Mouse (Mus musculus) erythroblast, embryonic 14.5 days (primary cell): ENCODE data around the gene Fam241b.

ENCODE experiments used
- GATA1 ChIP-seq: IDR thresholded peaks from 2 replicates; pipeline ENCODE4 v1.6.1; 2012; ENCODE audit warnings: low read length, inconsistent platforms, mixed read lengths
- TAL1 ChIP-seq: IDR thresholded peaks from 3 replicates; pipeline ENCODE4 v1.6.1; 2012; ENCODE audit warnings: low read length, inconsistent platforms, mixed read lengths

DNA sequence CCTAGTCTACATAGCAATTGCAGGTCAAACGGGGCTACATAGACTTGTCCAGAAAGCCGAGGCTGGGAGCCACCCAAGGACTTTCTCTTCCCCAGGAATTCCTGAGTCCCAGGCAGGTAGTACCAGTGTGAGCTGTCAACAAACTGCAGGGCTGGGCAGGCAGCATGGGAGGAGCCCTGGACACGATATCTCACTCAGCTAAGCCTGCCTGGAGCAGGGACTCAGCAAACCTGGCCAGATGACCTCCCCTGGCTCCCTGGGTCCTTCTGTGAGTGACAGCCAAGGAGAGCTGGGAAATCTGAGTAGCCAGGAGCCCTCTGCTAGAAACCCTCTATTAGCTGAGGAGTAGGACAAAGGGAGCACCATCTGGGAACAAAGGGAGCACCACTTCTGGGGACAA is 45.6 kb upstream of the Fam241b start:
- no peak for TF ChIP-seq GATA1
- TF ChIP-seq TAL1, result no peak
